Mouse (Mus musculus): ENCODE measurements around the gene Ajuba. TPM values are rescaled to one million over a fixed set of nuclear protein-coding genes. Genes with fewer than 3 reads are reported as not detected.
"Not testable (repeated sequence)": the region's sequence is repeated elsewhere in the genome, so short reads cannot be mapped to it uniquely, and the experiment has no call there.

Ajuba gene
- under 1 TPM; 0.10 to 0.25 (median 0.15) TPM for polyA plus RNA-seq (2017; shearing (Covaris generic))

- peak; percentile 33 for ATAC-seq
Observed at GRCm38 (mm10) chr14:54577089-54577982, at the start of gene Ajuba. TSS of gene Ajuba (minus strand) at chr14:54577558.

GRCm38 (mm10) chr14:54624976-54625375, 47.6 kb upstream of the Ajuba start:
- no peak for ATAC-seq

- ATAC-seq, result no peak
Observed at GRCm38 (mm10) chr14:54623334-54623733, 46.0 kb upstream of the Ajuba start.

GRCm38 (mm10) chr14:54621133-54621532, 43.8 kb upstream of the Ajuba start, which contains the start of gene Psmb11:
TSS of gene Psmb11 (plus strand) at chr14:54621433.
- ATAC-seq, result no peak

- ATAC-seq, result peak; percentile 98
Observed at GRCm38 (mm10) chr14:54617897-54618365, 40.6 kb upstream of the Ajuba start, which contains the start of gene Psmb5. TSS of gene Psmb5 (minus strand) at chr14:54618022.

- ATAC-seq, result peak; percentile 61
Observed at GRCm38 (mm10) chr14:54617152-54617896, 40.0 kb upstream of the Ajuba start.

- ATAC-seq, result no peak
Observed at GRCm38 (mm10) chr14:54616226-54616825, 39.0 kb upstream of the Ajuba start.

GRCm38 (mm10) chr14:54614130-54614529, 36.8 kb upstream of the Ajuba start:
- not testable (repeated sequence) for ATAC-seq

GRCm38 (mm10) chr14:54610648-54611047, 33.3 kb upstream of the Ajuba start:
- no peak for ATAC-seq

GRCm38 (mm10) chr14:54609962-54610361, 32.6 kb upstream of the Ajuba start:
- peak; percentile 35 for ATAC-seq

- no peak for ATAC-seq
Observed at GRCm38 (mm10) chr14:54609245-54609644, 31.9 kb upstream of the Ajuba start.

GRCm38 (mm10) chr14:54607226-54607625, 29.9 kb upstream of the Ajuba start:
- no peak for ATAC-seq

GRCm38 (mm10) chr14:54605752-54606321, 28.5 kb upstream of the Ajuba start, which contains the start of gene 4931414P19Rik:
TSS of gene 4931414P19Rik (minus strand) at chr14:54605993.
- ATAC-seq, result peak; percentile 32

- no peak for ATAC-seq
Observed at GRCm38 (mm10) chr14:54603686-54604085, 26.3 kb upstream of the Ajuba start.

- ATAC-seq, result peak; percentile 99
Observed at GRCm38 (mm10) chr14:54603038-54603654, 25.8 kb upstream of the Ajuba start.

GRCm38 (mm10) chr14:54602613-54603012, 25.3 kb upstream of the Ajuba start:
- ATAC-seq, result no peak

GRCm38 (mm10) chr14:54601601-54602000, 24.2 kb upstream of the Ajuba start:
- ATAC-seq, result no peak

GRCm38 (mm10) chr14:54597084-54597483, 19.7 kb upstream of the Ajuba start:
- no peak for ATAC-seq

- ATAC-seq, result no peak
Observed at GRCm38 (mm10) chr14:54594631-54595414, 17.5 kb upstream of the Ajuba start.

GRCm38 (mm10) chr14:54594055-54594454, 16.7 kb upstream of the Ajuba start:
- no peak for ATAC-seq

GRCm38 (mm10) chr14:54592319-54592934, 15.1 kb upstream of the Ajuba start:
- ATAC-seq, result no peak

Data from inflammation-experienced regulatory T-cells, adult 6 months (primary cell).